Mouse (Mus musculus): ENCODE data around the gene Exoc6b.
A peak's percentile ranks its signal among the peaks of the same experiment; 100 is the strongest.
"Not testable (repeated sequence)": the region's sequence is repeated elsewhere in the genome, so short reads cannot be mapped to it uniquely, and the experiment has no call there.

The Exoc6b gene

GRCm38 (mm10) chr6:84619166-84619565 lies 450.1 kb downstream of the Exoc6b start:
- DNase-seq = no peak

DNA sequence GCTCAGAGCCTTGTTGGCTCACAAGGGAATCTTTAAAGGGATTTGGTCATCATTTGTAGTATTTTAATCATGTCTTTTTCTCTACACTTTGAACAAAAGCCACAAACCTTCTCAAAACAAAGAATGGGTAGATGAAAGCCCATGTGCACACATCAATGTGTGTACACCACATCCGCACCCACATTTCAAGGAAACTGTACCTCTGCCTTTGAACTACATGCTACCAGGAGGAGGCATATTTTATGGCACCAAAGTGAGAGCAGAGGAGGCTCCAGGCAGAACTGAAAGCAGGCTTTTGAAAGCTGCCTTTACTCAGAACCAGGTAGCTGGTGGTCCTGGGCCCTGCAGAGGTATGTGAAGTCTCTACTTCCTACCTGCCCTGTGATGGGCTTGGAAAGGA lies 452.3 kb downstream of the Exoc6b start:
- no peak for DNase-seq

DNA sequence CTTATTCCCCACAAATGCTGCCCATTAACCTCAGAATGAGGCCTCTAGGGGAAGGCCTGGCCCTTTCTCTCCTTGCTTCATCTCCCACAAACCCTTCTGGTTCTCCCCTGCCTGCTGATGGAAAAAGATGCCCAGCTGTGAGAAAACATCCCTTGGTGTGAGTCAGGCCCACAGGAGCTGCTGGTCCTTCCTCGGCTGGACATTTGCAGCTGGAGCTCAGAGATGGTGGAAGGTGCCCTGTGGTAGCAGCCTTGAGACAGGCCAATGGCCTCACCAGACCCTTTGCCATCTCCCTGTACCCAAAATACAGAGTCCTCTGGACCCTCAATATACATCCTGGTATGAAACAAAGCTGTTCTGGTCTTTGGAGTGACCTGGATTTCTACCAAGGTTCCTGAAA lies 452.7 kb downstream of the Exoc6b start:
- no peak for DNase-seq

DNA sequence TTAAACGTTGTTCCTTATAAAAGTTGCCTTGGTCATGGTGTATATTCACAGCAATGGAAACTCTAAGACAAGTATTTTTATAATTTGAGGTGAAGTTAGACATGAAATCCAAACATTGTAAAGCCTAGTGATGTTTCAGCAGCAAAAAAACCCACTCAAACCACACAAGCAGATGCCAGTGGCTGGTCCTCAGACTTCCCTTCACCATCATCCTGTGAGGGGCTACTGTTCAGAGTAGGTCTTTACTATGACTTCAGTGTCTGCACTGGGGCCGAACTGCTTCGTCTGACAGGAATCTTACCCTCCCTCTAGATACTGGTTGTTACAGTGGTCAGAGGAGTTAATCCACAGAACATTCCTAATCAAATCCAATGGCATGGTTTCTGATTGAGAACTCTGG lies 455.8 kb downstream of the Exoc6b start:
- no peak for DNase-seq

GRCm38 (mm10) chr6:84601136-84601889 lies 468.0 kb downstream of the Exoc6b start:
- no peak for DNase-seq

GRCm38 (mm10) chr6:84599296-84599695 lies 470.0 kb downstream of the Exoc6b start:
- not testable (repeated sequence) for DNase-seq

GRCm38 (mm10) chr6:84598725-84599124 lies 470.6 kb downstream of the Exoc6b start:
- DNase-seq = no peak

GRCm38 (mm10) chr6:84594626-84595025 lies 474.7 kb downstream of the Exoc6b start:
- no peak for DNase-seq

GRCm38 (mm10) chr6:84593693-84594092 lies 475.6 kb downstream of the Exoc6b start, which contains the start of gene Cyp26b1:
Cyp26b1 (minus strand) TSS chr6:84593908.
- no peak for DNase-seq

- no peak for DNase-seq
Observed at GRCm38 (mm10) chr6:84590961-84591745, 478.2 kb downstream of the Exoc6b start.

DNA sequence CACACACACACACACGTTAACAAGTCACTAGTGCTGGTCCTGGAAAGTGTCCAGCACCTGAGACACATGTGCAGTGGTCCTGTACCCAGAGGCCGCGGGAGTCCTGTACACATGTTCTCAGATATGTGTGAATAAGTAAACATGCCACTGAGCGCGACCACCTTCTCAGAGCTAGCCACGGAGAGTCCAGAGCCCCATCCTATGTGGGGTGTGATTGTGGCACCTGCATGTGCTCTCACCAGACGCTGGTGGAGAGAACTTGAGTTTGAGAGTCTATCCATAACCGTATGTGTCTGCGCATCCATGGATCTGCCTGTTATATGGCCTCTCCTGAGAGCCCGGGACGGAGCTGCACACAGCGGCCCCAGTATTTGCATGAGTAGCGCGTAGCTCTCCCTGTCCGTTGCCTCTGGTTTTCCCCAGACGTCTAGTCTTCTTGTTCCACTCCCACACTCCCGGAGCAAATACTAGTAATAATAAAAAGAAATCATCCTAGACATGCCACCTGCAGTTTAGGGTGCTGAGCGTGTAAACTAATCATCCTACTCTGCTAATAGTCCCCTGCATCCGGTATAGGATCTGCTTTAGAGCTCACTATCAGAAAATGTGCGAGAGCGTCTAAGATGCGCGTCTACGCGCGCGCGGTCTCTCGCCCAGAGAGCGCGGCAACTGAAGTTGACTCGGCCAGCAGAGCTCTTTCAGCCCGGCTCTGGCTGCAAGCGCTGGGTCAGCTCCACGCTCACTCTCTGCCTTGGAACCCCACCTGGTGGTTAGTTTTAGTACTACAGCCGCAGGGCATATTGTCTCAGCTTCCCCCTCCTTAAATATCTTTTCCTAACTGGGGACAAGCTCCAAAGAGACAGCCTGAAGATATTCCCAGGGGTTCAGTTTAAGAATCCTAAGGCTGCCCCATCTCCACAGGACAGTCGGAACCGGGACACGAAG lies 479.3 kb downstream of the Exoc6b start:
- peak; percentile 83 to 88 for DNase-seq

DNA sequence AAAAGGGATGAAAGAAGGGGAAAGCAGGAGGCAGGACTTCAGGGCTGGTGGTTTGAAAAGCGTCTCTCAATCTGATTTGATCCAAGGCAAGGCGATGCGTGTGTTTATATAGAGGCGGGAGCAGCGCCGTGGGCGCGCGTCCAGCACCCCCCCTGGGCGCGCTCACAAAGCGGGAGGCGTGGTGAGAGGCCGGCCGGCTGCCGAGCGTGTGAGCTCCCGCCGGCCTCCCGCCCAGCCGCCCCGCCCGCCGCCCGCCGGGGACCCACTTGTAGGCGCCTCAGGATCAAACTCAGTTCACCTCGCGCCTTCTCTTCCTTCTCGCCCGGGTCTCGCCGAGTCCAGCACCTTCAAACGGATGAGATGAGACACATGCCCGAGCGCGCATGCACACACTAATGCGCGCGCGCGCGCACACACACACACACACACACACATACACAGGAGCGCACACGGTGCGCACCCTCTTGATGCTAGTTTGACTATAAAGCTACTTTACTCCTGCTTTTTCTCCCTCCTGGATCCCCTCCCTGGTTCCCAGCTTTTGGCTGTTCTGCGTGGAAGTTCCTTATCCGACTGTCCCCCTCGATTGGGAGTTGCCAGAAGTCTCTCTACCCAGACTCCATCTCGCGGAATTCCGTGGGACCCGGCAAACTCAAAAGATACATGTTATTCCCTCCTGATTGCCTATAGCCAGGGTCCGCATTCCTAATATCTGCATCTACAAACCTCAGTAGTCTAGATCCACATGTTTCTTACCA lies 480.2 kb downstream of the Exoc6b start:
- DNase-seq = peak; percentile 23 to 33

- peak in 1 of 2 experiments; percentile 1 for DNase-seq
Observed at GRCm38 (mm10) chr6:84588221-84588894, 481.0 kb downstream of the Exoc6b start.

- peak in 1 of 2 experiments; percentile 8 for DNase-seq
Observed at GRCm38 (mm10) chr6:84587471-84588101, 481.7 kb downstream of the Exoc6b start.

DNA sequence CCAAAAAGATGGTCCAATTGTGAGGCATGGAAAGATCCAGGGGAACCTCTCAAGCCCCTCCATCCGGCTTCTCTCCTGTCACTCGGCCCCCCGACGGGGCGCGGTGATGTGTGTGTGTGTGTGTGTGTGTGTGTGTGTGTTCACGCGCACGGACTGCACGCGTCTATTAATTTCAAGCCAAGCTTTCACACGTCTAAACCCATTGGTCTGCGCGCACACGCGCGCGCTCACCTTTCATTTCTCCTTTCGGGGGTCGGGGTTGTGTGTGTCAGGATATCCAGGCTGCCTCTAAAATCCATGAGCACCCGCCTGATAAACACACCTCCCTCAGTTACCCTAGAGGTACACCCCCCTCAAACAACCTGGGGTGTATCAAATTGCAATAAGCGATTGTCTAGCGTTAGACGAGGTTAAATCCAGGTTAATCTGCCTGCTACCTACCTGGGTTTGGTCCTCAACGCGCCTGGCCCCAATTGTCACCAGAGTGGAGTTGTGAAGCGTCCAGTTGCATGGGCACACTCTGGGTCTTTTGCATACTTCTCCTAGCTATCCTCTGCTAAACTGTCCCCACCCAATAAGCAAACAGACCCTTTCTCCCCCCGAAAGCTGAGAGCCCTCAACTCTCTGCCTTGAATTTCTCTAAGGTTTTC lies 482.6 kb downstream of the Exoc6b start:
- DNase-seq = no peak

GRCm38 (mm10) chr6:84585686-84586300 lies 483.5 kb downstream of the Exoc6b start:
- DNase-seq = no peak

GRCm38 (mm10) chr6:84584783-84585685 lies 484.3 kb downstream of the Exoc6b start:
- no peak for DNase-seq

DNA sequence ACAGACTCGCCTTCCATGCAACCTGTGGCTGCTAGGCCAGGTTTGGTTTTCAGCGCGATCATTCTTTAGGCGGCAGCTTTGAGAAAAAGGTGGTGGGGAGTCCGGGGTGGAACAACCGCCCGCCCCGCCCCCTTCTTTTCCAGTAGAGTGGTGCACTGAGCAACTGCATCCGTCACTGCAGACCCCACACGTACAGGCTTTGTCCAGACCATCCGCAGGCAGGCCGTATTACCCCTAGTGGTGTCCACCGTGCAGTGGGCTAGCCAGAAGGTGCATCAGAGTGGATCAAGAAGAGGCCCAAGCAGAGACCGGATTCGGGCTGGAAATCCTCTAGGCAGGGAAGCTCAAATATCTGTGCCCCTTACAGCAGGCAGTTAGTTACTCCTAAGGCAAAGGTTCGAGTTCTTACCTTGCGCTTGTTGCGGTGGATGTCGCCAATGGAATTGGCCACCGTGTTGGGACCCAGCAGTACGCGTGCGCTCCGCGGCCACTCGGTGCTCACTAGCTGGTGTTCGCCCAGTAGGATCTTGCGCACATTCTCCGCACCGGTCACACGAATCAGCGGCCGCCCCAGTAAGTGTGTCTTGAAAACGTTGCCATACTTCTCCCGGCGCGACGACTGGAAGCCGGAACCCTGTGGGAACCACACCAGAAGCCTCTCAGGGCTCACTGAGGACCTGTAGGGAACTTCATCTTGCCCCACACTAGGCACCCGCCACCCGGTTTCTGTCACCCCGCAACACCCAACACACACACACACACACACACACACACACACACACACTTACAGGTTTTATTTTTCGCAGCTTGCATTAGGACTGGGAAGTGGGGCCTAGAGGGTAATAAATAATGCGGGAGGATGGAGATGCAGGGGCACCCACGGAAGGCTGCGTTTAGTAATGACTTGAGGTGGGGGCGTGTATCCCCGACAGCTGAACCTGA lies 485.2 kb downstream of the Exoc6b start:
- no peak for DNase-seq
